Mouse (Mus musculus) CH12.LX (cell line): ENCODE measurements around the gene Tead2. TPM values are rescaled to one million over a fixed set of nuclear protein-coding genes. Genes with fewer than 3 reads are reported as not detected.

Experiments used
- DNase-seq: peaks from one replicate; pipeline ENCODE4 v3.0.0-alpha.2; 2013; ENCODE audit errors: extremely low read depth
- H3K27ac ChIP-seq: 2 replicates; pipeline ENCODE4 v1.5.1; 2012; ENCODE audit warnings: low read depth, mild to moderate bottlenecking, control low read depth, moderate library complexity; ENCODE audit not compliant: insufficient read depth
- H3K27me3 ChIP-seq: replicated peaks from 2 replicates; pipeline ENCODE3; 2012; ENCODE audit warnings: inconsistent platforms
- H3K36me3 ChIP-seq, 2 experiments: replicated peaks in 1 of 2; 2 replicates each; pipeline versions ENCODE3 to v1.6.1; 2012; ENCODE audit warnings: inconsistent platforms in 1 of 2, low read length in 1 of 2, mild to moderate bottlenecking in 1 of 2, mixed read lengths in 1 of 2, moderate library complexity in 1 of 2; ENCODE audit not compliant: control insufficient read depth in 1 of 2, insufficient read depth in 1 of 2
- H3K4me1 ChIP-seq, 2 experiments: 2 replicates each; pipeline ENCODE4 v1.6.1; 2012; ENCODE audit warnings: inconsistent platforms in 1 of 2, moderate library complexity in 1 of 2; ENCODE audit not compliant: insufficient read depth in 2 of 2, control insufficient read depth in 1 of 2
- H3K4me2 ChIP-seq: 2 replicates; pipeline ENCODE4 v1.6.1; 2012; ENCODE audit warnings: low read depth, mild to moderate bottlenecking, control low read depth; ENCODE audit not compliant: poor library complexity, insufficient read depth, severe bottlenecking
- H3K4me3 ChIP-seq, 3 experiments: fragments of 150-350 bp in 1 of 3; sonication (generic) in 1 of 3; replicated peaks in 1 of 3; 2 replicates each; pipeline versions ENCODE3 to v1.5.1; 2011 to 2012; ENCODE audit warnings: low read depth in 2 of 3, low read length in 2 of 3, mild to moderate bottlenecking in 2 of 3, moderate library complexity in 2 of 3, control low read depth in 1 of 3, improper control_type of control experiment in 1 of 3, inconsistent platforms in 1 of 3, mixed read lengths in 1 of 3; ENCODE audit not compliant: poor library complexity in 1 of 3
- H3K79me2 ChIP-seq: replicated peaks from 2 replicates; pipeline ENCODE4 v1.6.1; 2012; ENCODE audit warnings: mild to moderate bottlenecking, moderate library complexity; ENCODE audit not compliant: control insufficient read depth, poor library complexity, insufficient read depth, severe bottlenecking; ENCODE audit errors: extremely low read depth
- H3K9ac ChIP-seq: 2 replicates; pipeline ENCODE4 v1.6.1; 2012; ENCODE audit warnings: low read depth, mild to moderate bottlenecking, control low read depth, moderate library complexity; ENCODE audit not compliant: insufficient read depth
- H3K9me3 ChIP-seq: replicated peaks from 2 replicates; pipeline ENCODE3; 2012; ENCODE audit warnings: low read length, inconsistent platforms, mixed read lengths
- CHD2 ChIP-seq: IDR thresholded peaks from 2 replicates; pipeline ENCODE4 v1.6.1; 2011; ENCODE audit warnings: low read length, improper control_type of control experiment
- ETS1 ChIP-seq: conservative IDR thresholded peaks from 2 replicates; pipeline ENCODE4 v1.6.1; 2012; ENCODE audit warnings: low read depth, mild to moderate bottlenecking, inconsistent platforms, low read length, improper control_type of control experiment, moderate library complexity
- KAT2A ChIP-seq: IDR thresholded peaks from 2 replicates; pipeline ENCODE4 v1.6.1; 2012; ENCODE audit warnings: low read length, improper control_type of control experiment, inconsistent platforms; ENCODE audit not compliant: insufficient replicate concordance
- MEF2A ChIP-seq: IDR thresholded peaks from 2 replicates; pipeline ENCODE4 v1.6.1; 2014; ENCODE audit warnings: low read depth, mild to moderate bottlenecking, inconsistent platforms, low read length, improper control_type of control experiment, borderline replicate concordance
- NRF1 ChIP-seq: IDR thresholded peaks from 2 replicates; pipeline ENCODE4 v1.6.1; 2014; ENCODE audit warnings: low read depth, mild to moderate bottlenecking, inconsistent platforms, low read length, improper control_type of control experiment, moderate library complexity
- RAD21 ChIP-seq: IDR thresholded peaks from 2 replicates; pipeline ENCODE4 v1.6.1; 2011; ENCODE audit warnings: low read depth, mild to moderate bottlenecking, low read length, improper control_type of control experiment, moderate library complexity
- SMC3 ChIP-seq: IDR thresholded peaks from 2 replicates; pipeline ENCODE4 v1.6.1; 2011; ENCODE audit warnings: low read depth, low read length, improper control_type of control experiment
- TCF12 ChIP-seq: IDR thresholded peaks from 2 replicates; pipeline ENCODE4 v1.6.1; 2014; ENCODE audit warnings: low read depth, mild to moderate bottlenecking, inconsistent platforms, low read length, improper control_type of control experiment
- UBTF ChIP-seq: IDR thresholded peaks from 2 replicates; pipeline ENCODE4 v1.6.1; 2012; ENCODE audit warnings: low read depth, mild to moderate bottlenecking, inconsistent platforms, low read length, improper control_type of control experiment, moderate library complexity
- USF1 ChIP-seq: IDR thresholded peaks from 2 replicates; pipeline ENCODE4 v1.6.1; 2014; ENCODE audit warnings: low read depth, mild to moderate bottlenecking, inconsistent platforms, low read length, improper control_type of control experiment
- USF2 ChIP-seq: conservative IDR thresholded peaks from 2 replicates; pipeline ENCODE4 v1.6.1; 2011; ENCODE audit warnings: low read depth, low read length, improper control_type of control experiment
- ZKSCAN1 ChIP-seq: IDR thresholded peaks from 2 replicates; pipeline ENCODE4 v1.6.1; 2012; ENCODE audit warnings: low read depth, inconsistent platforms, low read length, improper control_type of control experiment, borderline replicate concordance
- ZMIZ1 ChIP-seq: IDR thresholded peaks from 2 replicates; pipeline ENCODE4 v1.6.1; 2012; ENCODE audit warnings: low read depth, mild to moderate bottlenecking, inconsistent platforms, low read length, improper control_type of control experiment
- dilution Hi-C: fragments of 300-500 bp; cut with MboI; formaldehyde crosslinking; loops from 2 replicates; pipeline ENCODE4 v1.14.3; 2020; ENCODE audit warnings: low sequenced_read_pairs; ENCODE audit not compliant: extremely low pct_unique_long_range_greater_than_20kb, extremely low pct_ligation_motif_present
- in situ Hi-C: fragments of 300-500 bp; cut with MboI; formaldehyde crosslinking; loops from 3 replicates; pipeline ENCODE4 v1.14.3; 2019; ENCODE audit warnings: low sequenced_read_pairs, low pct_ligation_motif_present, low pct_unique_long_range_greater_than_20kb, mixed read lengths
- polyA plus RNA-seq: library from polyadenylated mRNA; unstranded; fragments of >175 nt; gene quantifications from 2 replicates; pipeline ENCODE4 v1.2.1, GENCODE M21; 2012; ENCODE audit warnings: low read depth; ENCODE audit not compliant: insufficient read length
- total RNA-seq, 2 experiments: library from RNA; depleted of rRNA; stranded (reverse); fragments of 300-350 nt in 1 of 2; fragments of >200 nt in 1 of 2; gene quantifications; 2 replicates each; pipeline ENCODE4 v1.2.3; 2012 to 2014

The Tead2 gene
- total and polyA plus RNA-seq, 3 experiments: 0.31 to 2.5 (median 0.38) TPM

GRCm38 (mm10) chr7:45193871-45194785 lies 21.4 kb upstream of the Tead2 start:
- Histone ChIP-seq H3K79me2 (no peaks in the 10 kb centered on the region), H3K36me3 (no peaks in the 10 kb centered on the region), H3K27ac (no peak overlapping the region), H3K4me3 (no peak overlapping the region)
- dilution Hi-C loops: no loop called here
- no peak for DNase-seq
- TF ChIP-seq KAT2A: no peak
- TF ChIP-seq, all 38 proteins: peak for 0
- in situ Hi-C loops: no loop called here
- H3K9me3 ChIP-seq: no peaks in the 10 kb centered on the region
- H3K4me2 ChIP-seq: no peak overlapping the region
- H3K9ac ChIP-seq: no peak overlapping the region
- H3K27me3 ChIP-seq: peaks cover 77% of the 10 kb centered on the region
- peaks cover 0 to 22% of the 10 kb centered on the region in 2 experiments; a peak in 3 of 4 replicates for H3K4me1 ChIP-seq

- TF ChIP-seq ZKSCAN1: no peak
- no peak for TF ChIP-seq USF2
- TF ChIP-seq MEF2A: 0 out of 2 replicates have a peak, but pooled peaks have one; percentile 28
- no peak for TF ChIP-seq ETS1
- Histone ChIP-seq H3K4me1 (peaks cover 0 to 22% of the 10 kb centered on the region in 2 experiments; a peak in 2 of 4 replicates), H3K4me2 (no peak overlapping the region)
These were observed 20.0 kb upstream of the Tead2 start for GRCm38 (mm10) chr7:45195341-45196175.

DNA sequence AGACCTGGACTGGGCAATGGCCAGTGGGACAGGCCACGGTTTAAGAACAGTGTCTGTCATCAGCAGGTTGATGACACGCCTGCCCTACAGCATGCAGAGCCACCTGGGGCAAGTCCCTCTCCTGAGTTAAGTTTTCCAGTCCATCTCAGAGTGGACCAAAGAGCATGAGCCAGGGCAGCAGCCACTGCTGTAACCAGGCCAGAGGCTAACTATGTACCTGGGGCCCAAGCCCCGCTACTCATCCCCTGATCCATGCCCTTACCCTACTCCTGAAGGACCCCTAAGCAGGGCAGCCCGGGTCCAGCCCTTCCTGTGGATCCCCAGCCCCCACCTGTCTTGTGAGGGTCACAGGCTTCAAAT lies 19.4 kb upstream of the Tead2 start:
- Histone ChIP-seq H3K4me3 (no peak overlapping the region), H3K79me2 (no peaks in the 10 kb centered on the region), H3K36me3 (no peaks in the 10 kb centered on the region), H3K4me2 (no peak overlapping the region), H3K27ac (no peak overlapping the region), H3K9ac (no peak overlapping the region), H3K4me1 (peaks cover 0 to 22% of the 10 kb centered on the region in 2 experiments; a peak in 2 of 4 replicates), H3K9me3 (no peaks in the 10 kb centered on the region), H3K27me3 (peaks cover 70% of the 10 kb centered on the region)
- TF ChIP-seq RAD21: no peak
- no peak for TF ChIP-seq ZMIZ1
- TF ChIP-seq USF1: no peak
- TF ChIP-seq UBTF: no peak
- no peak for TF ChIP-seq USF2
- no peak for TF ChIP-seq TCF12
- no peak for TF ChIP-seq SMC3
- no peak for TF ChIP-seq CHD2
- TF ChIP-seq NRF1: no peak
- no peak for DNase-seq
- dilution Hi-C loops: no loop called here
- in situ Hi-C loops: no loop called here

More at GRCm38 (mm10) chr7:45195341-45196175, 20.0 kb upstream of the Tead2 start:
- H3K4me3 ChIP-seq: no peak overlapping the region
- DNase-seq: no peak
- dilution Hi-C loops (no loop called here), in situ Hi-C loops (no loop called here)
- H3K9me3 ChIP-seq: no peaks in the 10 kb centered on the region
- H3K27me3 ChIP-seq: peaks cover 71% of the 10 kb centered on the region
- no peak overlapping the region for H3K27ac ChIP-seq
- no peaks in the 10 kb centered on the region for H3K36me3 ChIP-seq
- no peak overlapping the region for H3K9ac ChIP-seq
- H3K79me2 ChIP-seq: no peaks in the 10 kb centered on the region
